Mouse (Mus musculus): ENCODE measurements around the gene Btbd9. TPM values are rescaled to one million over a fixed set of nuclear protein-coding genes. Genes with fewer than 3 reads are reported as not detected.

Btbd9 gene
- total RNA-seq, 4 experiments from 2014 or later = 11.9 to 18.5 (median 12.6) TPM

GRCm38 (mm10) chr17:30213371-30213770, 362.9 kb downstream of the Btbd9 start:
- DNase-seq (ENCODE audit: low spot score in 2 of 2) = no peak

DNA sequence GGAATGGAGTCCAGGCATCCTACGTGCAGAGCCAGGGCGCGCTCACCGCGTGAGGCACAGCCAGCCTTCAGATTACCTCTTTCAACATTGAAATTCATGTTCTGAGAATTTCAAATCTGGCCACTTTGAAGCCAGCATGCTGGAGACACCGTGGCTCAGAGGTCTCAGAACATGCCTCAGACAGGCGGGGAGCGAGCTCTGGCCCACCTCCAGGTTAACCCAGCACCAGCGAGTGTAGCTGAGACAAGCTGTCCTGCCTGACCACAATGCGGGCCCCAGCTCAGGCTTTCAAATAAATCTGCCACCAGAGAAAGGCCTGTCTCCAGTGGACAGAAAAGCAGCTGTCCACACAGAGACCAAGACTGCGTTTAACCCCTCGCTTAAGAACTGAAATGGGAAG, 363.6 kb downstream of the Btbd9 start:
- DNase-seq (ENCODE audit: low spot score in 2 of 2) = no peak

- DNase-seq (ENCODE audit: low spot score in 2 of 2) = no peak
Observed at GRCm38 (mm10) chr17:30210936-30211335, 365.4 kb downstream of the Btbd9 start.

GRCm38 (mm10) chr17:30210262-30210661, 366.0 kb downstream of the Btbd9 start:
- no peak for DNase-seq (ENCODE audit: low spot score in 2 of 2)

DNA sequence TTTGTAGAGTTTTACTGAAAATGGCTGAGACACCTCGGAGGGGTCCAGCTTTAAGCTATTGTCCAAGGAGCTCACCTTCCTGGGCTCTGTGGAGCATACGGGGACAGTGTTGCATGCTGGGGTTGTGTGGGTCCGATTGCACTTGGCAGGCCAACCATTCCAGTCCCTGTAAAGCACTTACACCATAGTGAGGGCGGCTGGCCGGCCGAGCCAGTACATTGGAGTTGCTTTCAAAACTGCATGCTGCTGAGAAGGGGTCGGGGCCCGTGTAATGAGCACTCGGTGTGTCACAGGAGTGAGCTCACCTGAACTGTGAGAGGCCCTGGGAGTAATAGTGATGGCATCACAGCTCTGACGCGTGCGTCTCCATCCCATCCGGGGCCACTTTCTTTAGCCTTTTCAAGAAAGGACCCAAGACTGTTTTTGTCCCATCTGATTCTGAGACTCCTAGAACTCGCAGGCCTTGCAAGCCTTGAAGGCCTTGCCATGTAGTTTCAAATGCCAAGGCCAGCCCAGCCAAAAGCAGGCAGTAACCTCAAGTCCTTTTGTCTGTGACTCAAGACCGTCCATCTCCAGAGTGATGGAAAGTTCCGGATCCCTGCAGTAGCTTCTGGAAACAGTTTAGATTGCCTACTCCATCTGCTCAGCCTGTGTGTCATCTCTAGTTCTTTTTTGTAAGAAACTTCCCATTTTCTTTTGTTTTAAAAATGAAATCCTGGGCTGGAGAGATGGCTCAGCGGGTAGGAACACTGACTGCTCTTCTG, 371.0 kb downstream of the Btbd9 start:
- DNase-seq (ENCODE audit: low spot score in 2 of 2) = no peak

DNA sequence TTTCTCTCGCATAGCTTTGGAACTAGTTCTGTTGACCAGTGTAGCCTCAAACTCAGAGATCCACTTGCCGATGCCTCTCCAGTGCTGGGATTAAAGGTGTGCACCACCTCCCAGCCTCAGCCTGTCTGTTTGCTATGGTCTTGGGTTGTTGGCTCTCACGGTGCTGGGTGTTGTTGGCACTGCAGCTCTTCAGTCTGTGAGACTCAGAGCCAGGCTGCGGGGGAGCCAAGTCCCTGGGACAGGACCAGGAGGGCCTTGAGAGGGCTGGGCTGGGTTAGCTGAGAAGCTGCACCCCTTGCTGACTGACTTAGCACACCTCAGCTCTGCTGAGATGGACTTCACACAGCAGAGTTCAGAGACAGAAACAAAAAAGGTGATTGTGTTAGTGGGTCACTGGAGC, 376.0 kb downstream of the Btbd9 start:
- DNase-seq (ENCODE audit: low spot score in 2 of 2) = no peak

DNA sequence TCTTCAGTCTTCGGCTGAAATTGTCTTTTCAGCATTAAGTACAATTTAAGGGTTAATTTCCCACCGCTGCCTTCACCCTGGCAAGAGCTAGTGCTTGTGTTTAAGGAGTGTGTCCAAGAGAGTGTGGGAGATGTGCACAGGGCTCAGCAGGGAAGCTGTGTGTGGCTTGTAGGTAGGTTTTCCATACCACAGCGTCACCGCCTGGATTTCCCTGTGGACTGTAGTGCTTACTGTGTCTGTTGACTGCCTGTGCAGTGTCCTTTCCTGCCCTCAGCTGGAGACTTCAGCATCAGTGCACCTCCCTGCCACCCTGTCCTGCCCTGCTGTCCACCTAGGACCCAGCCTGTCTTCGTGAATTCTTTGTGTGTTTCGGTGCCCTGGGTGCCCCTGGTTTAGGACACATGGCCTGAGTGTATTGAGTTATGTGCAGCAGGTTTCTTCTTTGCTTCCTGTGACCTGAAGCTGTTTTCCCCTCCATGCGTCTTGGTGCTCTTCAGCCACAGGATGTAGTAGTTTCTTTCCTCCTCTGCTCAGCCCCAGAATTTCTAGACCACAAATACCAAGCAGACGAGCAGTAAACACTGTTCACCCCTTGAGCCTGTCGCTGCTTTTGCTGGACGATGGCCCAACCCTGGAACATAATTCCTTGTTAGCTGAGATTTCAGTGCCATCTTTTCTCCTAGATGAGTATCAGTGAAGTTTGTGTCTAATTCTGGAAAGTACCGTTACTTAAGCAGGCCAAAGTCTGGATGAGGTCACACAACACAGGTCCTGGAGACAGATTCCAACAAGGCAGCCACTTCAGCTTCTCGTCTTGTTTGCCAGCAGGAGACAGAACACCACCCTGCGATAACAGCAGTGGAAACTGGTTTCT, 376.7 kb downstream of the Btbd9 start:
- DNase-seq (ENCODE audit: low spot score in 2 of 2) = peak in 1 of 2 experiments; percentile 51

- peak in 1 of 2 experiments; percentile 72 for DNase-seq (ENCODE audit: low spot score in 2 of 2)
Observed at GRCm38 (mm10) chr17:30198422-30198821, 377.9 kb downstream of the Btbd9 start.

GRCm38 (mm10) chr17:30197280-30198030, 378.8 kb downstream of the Btbd9 start:
- DNase-seq (ENCODE audit: low spot score in 2 of 2) = peak in 1 of 2 experiments; percentile 44

GRCm38 (mm10) chr17:30196401-30197279, 379.6 kb downstream of the Btbd9 start:
- DNase-seq (ENCODE audit: low spot score in 2 of 2) = peak in 1 of 2 experiments; percentile 3

DNA sequence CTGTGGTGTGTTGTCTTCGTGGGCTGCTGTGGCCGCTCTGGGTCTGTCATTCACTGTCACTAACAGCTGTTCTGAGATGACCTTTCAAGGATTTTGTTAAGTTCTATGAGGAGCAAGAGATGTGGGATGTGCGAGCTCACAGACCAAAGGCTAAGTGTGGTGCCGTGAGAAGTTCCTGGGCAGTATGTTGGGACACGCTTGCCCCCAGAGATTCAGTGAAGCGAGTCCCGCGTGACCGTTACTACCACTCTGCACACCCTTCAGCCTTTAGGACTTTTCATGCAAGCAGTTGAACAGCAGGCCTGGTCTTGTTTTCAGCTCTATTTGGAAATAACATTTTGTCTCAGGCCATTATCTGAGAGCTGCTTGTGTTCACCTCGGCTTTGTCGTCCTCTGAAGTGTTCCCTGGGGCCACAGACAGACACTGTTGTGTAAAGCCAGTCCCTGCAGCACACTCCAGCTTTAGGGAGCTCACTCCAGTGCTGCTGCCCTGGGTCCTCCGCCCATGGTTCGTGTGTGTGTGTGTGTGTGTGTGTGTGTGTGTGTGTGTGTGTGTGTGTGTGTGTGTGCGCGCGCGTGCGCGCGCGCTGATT, 380.6 kb downstream of the Btbd9 start:
- peak; percentile 2 for DNase-seq (ENCODE audit: low spot score in 2 of 2)

DNA sequence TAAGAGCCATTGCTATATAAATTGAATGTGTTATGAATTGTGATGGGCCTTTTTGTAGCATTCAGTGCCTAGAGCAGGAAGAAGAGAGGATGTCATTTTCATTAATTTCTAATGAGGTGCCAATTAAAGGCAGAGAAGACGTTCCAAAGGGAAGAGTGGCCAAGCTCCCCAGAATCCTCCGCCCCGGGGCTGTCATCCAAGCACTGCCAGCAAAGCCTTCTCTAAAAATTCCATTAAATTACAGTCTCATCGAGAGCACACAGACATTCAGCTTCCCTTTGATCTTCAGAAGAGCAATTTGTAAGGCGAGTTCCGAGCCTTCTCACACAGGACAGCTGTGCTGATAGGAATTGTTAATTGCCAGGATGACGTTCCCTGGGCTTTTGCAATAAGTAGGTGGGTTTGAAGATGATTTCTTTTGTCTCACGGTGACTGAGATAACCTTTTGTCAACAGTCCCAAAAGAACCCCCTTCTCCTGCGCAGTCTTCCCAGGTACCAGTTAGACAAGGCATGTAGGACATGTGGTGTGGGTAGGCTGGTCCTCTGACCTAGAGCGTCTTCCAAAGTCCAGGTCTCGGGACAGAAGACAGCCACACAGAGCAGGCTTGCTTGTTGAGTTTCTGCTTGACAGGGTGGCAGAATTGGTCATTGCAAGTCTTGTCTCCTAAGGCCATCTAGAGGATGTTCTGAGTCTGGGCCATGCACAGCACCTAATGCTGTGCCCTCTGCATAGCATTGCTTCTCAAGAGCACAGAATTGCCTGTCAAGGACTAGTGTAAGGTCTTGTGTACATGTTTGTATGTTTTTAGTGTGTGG, 381.5 kb downstream of the Btbd9 start:
- DNase-seq (ENCODE audit: low spot score in 2 of 2) = peak; percentile 3

DNA sequence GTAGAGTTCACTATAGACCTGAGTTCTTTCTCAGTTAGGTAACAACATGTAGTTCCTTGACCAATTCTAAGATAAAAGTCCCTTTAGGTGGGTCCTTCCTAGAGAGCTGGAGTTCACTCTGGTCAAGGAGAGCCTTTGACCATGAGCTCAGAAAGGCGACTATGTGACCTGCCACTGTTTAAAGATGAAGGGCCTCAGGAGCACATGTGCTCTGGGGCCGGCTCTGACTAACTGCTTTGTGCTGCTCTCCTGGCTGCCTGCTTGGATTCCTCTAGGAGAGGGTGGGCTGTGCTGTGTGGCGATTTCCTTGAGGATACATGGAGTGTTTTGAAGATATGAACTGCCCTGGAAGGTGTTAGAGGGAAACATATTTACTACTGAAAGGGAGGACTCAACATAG, 382.2 kb downstream of the Btbd9 start:
- peak; percentile 1 for DNase-seq (ENCODE audit: low spot score in 2 of 2)

DNA sequence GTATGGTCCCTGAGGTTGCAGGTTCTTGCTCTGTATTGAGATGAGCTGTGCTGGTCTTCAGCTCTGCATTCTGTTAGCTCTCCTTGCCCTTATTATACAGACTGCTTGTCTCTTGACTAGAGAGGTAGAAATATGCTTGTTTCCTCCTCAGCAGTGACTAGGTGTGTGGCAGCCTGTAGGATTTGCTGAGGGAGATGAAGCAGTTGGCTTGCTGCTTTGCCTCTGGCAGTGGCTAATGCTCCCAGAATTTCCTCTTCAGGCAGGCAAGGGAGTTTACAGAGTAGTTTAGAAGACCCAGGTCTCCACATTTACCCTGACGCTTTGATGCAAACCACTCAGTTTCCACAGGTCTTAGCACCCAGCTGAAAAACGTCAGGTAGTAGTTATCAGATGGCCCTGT, 382.7 kb downstream of the Btbd9 start:
- no peak for DNase-seq (ENCODE audit: low spot score in 2 of 2)

DNA sequence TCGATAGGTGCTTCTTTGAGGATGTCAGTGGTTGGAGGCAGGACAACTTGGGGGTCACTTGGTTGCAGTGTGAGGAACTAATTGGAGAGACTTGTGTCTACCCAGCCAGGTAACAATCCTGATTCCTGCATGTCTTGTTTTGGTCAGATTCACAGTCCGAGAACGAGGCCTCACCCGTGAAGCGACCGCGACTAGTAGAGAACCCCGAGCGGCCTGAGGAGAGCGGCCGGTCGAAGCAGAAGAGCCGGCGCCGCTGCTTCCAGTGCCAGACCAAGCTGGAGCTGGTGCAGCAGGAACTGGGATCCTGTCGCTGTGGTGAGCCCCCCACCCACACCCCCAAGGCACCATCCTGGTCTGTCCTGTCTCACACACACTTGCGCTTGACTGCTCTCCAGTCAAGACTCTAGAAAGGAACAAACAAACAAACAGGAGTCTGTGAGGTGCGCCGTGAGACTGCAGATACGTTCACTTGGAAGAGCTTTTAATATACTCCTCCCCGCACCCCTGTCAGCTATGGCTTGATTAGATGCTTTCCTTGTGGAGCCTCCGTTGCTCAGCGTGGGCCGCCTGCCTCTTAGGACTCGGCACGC, 383.8 kb downstream of the Btbd9 start:
- DNase-seq (ENCODE audit: low spot score in 2 of 2) = no peak

DNA sequence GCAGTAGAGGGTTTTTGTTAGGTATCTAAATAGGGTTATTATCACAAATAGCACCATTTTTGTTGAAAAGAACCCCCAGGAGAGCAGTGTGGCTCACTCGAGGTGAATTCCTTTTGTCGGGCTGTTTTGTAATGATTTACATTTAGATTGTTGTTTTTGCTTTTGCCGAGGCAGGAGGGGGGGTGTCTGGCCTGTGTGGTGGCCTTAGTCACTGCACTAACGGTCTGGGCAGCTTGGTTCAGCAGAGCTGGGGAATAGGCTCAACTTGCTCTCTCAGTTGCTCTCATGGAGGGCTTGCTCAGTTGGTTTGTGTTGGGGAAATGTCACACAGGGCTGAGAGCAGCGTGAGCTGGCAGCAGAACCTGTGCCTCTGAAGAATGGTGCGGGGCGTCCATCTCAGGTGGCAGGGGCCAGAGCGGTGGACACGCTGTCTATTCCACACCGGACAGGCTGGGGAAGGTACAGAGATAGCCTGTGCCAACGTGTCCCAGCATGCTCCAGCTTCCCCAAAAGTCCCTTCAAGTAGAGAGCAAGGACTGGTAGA, 385.1 kb downstream of the Btbd9 start:
- DNase-seq (ENCODE audit: low spot score in 2 of 2) = no peak

DNA sequence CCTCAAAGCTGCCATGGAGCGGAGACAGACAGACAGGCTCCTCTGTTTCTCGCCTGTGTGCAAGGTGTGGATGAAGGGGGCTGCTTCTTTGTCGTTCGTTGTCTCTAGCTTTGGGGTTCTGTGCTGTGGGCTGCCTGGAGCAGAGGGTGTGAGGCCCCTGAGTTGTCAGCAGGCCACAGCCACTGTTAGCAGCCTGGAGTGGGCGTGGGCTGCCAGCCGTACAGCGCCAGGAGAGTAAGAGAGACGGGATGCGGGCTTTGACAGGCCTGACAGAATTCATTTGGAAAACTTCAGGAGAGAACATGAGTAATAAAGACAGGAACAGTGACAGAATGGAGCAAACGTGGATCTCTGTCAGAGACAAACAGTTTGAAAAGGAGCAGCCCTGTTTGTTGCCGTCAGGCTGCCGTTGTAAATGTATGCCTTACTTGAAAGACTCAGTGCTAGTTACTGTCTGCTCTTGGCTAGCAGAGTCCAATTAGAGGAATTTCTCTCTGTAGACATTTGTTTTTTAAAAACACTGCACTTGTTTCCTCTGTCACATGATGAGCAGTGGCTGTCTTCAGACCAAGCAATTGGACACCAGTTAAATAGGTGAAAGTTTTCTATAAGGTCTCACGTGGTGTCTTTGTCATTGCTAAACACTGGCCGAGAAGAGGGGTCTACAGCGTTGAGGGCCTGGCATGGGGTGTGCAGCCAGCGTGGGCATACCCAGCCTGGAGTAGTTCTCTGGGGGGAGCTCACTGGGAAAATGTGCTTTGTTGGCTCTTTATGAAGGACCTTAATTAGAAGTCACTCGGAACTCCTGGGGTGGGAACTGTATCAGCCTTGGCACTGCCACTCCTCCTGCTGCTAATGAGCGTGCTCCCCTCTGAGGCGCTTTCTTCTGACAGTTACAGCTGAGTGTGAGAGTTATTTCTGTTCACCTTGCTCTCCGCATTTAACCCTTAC, 388.0 kb downstream of the Btbd9 start:
- no peak for DNase-seq (ENCODE audit: low spot score in 2 of 2)

DNA sequence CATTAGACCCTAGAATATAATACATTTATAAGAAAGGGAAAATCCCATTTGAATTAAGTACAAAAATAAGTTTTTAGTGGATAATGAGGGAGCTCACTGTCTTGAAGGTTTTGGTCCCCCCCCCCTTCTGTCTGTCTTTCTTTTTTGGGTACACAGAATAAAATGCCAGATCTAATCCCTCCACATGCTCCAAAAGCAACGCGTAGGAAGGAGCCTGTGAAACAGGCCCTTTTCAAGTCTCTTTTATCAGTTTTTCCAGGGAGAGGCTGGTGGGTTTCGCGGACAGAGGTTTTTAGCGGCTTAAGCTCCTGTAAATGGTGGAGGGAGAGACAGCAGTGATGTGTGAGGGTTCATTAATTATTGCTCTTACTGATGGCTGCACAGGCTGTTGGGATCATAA, 388.7 kb downstream of the Btbd9 start:
- DNase-seq (ENCODE audit: low spot score in 2 of 2) = no peak

Data from gastrocnemius, adult 8-10 months (tissue).